Mouse (Mus musculus) mouse embryonic stem cell (cell line): Measurements from ENCODE around the gene Dscaml1.

Source experiments
- in situ Hi-C, 2 experiments: fragments of 300-500 bp; cut with MboI; formaldehyde crosslinking; loops; 1 replicate in 1 of 2; 3 replicates in 1 of 2; pipeline ENCODE4 v1.14.3; 2019 to 2020; ENCODE audit warnings: low sequenced_read_pairs in 2 of 2, low pct_unique_long_range_greater_than_20kb in 1 of 2, mixed read lengths in 1 of 2; ENCODE audit not compliant: unreplicated experiment in 1 of 2

The Dscaml1 gene

DNA sequence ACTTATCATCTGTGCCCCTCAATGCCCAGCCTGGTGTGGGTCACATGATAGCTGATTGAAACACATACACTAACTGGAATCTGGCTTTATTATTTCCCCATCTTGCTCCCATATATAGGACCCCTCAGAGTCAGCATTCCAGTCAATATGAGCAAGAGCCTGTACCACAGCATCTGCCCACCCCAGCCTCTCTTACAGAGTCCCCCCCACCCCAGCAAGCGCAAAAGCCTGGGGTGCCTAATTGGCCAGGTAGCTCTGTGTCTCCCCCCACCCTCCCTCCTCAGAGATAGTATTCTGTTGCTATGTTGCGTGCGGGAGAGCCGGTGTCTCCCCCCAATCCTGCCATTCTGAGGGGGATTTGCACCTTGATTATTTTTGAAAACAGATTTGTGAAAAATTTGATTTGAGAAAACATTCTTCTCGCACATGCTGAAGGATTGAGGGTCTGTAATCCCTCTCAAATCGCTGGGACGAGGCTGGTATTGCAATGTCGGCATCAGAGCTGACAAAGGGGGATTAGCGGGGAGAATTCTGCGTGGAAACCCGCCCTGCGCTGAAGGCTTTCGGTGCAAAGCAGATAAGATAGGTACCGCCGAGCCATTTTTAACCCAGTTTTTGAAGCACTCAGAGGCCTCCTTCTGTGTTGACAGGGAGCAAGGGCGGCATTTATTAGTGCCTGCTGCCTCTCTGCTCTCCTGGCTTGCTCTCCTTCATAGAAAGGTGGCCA, 153.8 kb downstream of the Dscaml1 start:
- in situ Hi-C loops: no loop called here

DNA sequence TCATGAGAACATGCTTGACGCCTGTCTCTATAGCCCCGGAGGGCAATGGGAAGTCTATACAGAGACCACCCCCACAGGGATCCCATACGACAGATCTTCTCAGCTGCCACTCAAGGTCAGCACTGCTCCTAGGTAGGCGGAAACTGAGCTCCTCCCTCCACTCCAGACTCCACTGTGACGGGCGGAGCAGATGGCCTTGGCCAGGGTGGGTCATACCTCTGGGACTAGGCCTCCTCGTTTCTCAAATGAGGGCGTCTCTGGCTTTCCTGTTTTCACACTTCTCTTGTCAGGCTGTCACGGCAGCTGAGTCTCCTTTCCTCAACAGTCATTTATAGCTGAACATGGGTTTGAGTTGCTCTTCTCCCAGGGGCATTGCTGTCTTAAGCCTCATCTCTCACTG, 160.0 kb downstream of the Dscaml1 start:
- in situ Hi-C loops: no loop called here

DNA sequence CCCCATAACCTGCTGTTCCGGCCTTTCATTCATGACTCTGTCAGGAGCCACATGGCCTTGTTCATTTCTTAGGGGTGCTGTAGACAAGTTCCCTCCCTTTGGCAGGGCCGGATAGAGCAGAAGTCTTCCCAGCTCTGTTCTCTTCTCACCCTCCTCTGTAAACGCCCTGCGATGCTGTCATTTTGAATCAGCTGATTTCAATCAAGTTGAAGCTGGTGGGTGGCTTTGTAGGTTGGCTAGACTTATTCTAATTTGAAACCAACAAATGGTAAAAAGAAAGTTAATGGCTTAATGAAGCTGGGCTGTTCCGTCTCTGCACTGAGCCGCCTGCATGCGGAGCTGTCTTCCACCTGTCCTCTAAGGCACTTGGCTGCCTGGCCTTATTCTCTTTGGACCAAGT, 161.3 kb downstream of the Dscaml1 start:
- in situ Hi-C loops: no loop called here

DNA sequence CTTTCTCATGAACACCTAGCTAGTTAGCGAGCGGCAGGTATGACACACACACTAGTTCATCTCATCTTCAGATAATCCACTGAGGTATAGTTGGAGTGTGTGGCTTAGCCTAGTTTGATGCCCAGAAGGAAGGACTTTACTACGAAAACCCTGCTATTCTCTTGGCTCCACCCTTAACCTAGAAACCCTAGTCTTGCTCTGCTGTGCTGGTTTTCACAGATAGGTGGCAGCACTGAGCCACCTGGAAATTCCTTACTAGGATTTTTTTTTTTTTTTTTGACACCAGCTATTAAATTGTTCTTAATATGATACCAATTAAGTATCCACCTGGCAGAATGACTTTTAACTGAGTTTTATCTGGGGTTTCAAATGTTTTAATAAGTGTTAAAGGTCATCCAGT, 163.4 kb downstream of the Dscaml1 start:
- in situ Hi-C loops: no loop called here

DNA sequence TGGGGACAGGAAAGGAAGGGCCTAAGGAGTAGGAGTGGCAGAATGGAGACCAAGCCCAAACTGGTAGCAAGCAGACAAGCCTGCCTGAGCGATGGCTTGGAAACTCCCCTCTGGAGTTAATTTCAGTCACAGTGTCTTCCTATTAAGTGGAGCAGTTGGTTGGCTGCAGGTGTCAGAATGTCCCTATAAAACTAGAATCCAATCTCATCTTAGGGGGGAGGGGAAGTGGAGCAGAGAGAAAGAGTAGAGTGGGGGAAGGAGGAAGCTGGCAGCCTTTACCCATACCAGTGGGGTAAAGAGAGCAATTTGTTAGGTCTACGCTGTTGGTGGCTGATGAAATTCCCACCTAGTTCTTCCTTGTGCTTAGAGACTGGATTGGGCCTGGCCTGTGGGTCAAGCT, 164.6 kb downstream of the Dscaml1 start:
- in situ Hi-C loops: no loop called here

DNA sequence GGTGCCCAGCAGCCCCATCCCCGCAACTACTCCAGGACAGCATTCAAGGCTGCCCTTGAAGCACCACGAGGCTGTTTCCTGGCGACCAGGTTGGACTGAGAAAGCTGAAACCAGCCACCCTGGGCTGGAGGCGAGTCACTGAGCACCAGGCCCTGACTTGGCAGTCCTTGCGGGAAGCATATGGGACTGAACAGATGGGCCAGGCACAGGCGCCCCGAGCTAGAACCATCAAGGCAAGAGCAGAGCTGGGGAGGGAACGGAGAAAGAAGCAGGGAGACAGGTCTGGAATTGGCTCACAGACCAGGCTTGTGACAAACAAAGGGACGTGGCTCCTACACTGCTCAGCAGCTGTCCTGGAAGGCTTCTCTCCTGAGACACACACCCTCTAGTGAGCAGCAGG, 165.9 kb downstream of the Dscaml1 start:
- in situ Hi-C loops: no loop called here

DNA sequence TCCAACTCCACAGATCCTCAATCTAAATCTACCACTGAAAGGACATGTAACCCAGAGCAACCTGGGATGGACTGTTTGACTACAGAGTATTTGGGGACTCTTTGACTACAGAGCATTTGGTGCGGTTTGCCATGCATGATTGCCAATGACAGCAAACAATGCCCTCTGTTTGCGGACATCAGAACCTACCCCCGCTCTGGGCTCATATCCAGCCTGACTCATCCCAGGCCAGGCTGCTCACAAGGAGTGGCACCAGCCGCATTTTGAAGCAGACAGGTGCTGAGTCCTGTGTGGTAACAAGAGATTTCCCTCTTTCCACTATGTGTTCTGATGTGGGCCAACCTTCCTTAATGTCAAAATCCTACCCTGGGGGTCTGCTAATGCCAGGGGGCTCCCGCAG, 171.7 kb downstream of the Dscaml1 start:
- in situ Hi-C loops: no loop called here

DNA sequence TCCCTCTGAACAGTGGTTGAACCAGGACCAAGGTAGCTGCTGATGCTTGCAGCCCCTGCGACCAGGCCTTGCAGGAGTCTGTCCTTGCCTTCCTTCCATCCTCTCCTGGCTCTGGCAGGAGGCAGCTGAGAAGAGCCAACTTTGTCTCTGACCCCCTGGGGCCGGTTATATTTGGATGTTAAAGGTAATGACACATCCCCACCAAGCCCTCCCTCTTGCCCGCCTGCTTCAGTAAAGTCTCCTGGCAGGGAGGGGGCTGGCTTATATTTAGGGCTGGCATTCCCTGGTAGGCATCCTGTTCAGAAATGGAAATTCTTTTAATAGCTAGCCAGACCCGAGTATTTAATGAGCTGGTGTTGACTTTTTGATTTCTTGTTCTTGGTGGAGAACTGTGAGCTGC, 172.9 kb downstream of the Dscaml1 start:
- in situ Hi-C loops: no loop called here

DNA sequence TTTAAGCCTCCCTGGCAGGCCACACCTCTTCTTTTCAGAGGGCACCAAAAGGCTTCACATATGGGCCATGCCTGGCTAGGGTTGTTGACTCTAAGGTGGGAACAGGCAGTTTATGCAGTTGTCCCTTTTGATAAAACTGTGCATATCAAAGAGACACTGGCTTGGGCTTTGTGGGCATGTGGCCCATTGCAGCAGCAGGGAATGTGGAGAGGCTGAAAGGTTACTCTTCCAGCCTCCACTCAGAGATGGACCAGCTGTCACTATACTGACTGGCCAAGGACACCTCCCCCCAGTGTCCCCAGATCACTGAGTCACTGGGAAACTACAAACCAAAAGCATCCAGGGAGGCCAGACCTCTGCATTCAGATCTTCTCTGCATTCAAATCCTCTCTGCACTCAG, 180.9 kb downstream of the Dscaml1 start:
- in situ Hi-C loops: no loop called here

DNA sequence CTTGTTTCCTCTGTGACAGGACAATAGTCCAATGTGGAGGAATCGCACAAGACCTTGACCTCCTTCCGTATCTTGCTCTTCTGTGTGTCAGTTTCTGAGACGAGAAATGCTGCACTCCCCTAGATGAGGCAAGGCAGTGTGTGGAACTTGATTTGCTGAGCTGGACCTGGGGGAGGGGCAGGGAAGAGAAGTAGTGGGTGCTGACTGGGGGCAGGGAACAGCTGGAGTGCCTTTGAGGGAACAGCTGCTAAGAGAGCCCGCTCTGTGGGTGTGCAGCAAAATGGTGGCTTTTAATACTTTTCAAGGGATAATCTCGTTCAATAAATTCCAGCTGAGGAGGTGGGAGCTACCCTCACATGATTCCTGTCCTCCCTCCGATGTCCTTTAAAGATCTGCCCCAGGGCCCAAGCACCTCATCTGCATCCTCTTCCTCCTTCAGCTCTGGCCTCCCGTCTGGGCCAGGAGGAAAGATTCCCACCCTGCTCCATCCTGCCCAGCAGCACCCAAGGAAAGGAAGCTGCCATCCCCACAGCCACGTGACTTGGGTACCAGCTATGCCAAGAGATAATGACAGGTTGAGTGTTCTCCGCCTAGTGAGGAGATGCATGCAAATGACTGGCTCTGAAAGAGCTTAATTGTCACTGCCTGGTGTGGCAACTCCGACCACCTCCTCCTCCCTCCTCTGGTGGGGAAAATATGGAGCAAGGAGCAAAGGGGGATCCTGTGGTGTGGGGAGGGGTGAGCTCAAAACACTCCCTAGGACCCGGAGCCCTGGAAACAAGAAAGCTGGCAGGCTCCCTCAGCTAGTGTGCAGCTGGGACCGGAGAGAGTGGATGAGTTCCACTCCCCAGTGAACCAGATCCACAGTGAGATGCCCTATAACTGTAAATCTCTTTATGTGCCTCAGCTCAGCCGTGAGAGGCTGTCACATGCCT, 181.9 kb downstream of the Dscaml1 start:
- in situ Hi-C loops: no loop called here

DNA sequence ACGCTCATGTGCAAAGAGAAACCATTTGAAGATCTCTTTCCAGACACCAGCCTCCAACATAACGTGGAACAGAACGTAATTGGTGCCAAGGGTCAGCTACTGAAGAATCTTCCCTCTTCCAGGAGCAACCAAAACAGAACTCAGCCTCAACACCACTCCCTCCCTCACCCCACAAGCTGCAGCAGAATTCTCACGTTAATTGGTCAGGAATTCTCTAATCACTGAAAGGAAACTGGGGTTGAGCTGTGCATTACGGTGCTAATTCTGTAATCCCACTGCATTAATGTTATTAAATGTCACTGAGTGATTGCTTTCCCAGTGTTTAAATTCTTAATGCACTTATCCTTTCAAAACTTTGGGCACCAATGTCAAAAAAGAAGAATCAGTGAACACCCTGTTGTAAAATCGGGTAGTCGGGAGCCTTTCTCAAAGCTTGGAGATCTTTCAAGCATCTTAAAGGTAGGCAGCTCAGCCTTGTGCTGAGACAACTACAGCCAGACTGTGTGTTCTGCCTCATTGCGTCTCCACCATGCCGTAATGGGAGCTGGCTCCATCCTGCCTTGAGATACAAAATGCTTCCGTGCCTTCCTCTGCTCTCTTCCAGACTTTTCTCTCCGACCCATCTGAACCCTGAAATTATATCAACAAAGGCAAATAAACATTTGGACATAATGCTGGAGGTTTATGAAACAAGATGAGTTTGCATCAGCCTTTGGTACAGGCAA, 184.1 kb downstream of the Dscaml1 start:
- in situ Hi-C loops: no loop called here

DNA sequence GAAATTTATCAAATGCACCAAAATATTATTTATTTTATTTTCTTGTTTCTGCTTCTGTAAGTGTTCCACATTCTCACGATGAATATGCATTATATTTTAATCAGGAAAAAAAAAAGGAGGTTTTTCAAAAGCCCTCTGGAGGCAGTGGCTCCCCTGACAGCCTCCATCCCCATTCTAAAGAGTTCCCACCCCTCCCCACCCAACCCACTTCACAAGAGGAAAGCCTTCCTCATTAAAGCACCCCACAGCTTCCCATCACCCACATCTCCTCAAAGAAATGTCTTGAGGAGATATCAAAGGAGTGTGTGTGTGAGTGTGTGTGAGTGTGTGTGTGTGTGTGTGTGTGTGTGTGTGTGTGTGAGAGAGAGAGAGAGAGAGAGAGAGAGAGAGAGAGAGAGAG, 188.2 kb downstream of the Dscaml1 start:
- in situ Hi-C loops: no loop called here

DNA sequence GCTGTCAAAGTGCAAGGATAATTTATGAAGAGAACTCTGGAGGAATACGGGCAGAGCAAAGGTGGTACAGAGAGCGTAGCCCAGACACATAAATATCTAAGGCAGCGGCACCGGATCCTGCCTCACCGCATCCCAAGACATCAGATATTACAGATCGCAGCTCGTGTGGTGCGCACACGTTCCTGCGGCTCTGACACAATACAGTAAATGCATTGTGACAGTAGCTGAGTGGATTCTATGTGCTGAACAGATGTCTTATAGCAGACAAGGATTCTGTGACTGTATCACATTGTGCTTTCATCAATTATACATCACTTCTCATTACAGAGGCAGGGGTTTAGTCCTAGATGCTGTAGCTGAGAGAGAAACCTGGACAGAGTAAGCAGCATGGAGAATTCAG, 191.5 kb downstream of the Dscaml1 start:
- in situ Hi-C loops: no loop called here

DNA sequence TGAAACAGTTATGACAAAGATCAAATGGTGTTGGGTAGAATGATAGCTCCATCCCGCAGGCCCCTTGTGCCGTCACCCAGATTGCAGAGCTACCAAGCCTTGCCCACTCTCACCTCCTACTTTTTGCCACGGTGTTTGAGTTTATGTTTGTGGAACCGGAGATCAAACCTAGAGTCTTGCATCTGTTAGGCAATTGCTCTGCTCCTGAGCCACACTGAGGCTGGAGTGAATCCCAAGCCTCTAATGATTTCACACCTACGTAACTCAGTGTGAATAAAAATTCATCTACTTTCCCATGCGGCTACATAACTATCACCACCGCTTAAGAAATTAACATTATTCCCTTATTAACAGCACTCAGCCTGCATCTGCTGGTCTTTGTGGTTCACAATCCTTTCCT, 192.0 kb downstream of the Dscaml1 start:
- in situ Hi-C loops: no loop called here

DNA sequence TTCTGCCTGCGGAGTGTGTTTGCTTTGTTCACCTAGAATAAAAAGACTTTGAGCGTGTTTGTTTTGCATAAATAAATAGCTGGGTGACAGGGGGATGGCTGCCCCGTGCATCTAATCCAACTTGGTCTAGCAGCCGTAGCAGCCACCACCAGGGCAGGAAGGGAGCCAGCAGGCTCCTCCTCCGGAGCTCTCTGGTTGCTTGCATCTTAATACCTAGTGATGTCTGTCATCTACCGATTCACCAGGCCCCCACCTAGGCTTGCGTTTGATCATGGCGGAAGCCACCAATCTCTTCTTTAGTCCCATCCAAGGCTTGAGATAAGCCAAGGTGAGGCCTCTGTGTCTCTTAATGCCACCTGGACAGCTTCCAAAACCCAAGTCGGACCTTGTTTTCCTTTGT, 193.6 kb downstream of the Dscaml1 start:
- in situ Hi-C loops: no loop called here

DNA sequence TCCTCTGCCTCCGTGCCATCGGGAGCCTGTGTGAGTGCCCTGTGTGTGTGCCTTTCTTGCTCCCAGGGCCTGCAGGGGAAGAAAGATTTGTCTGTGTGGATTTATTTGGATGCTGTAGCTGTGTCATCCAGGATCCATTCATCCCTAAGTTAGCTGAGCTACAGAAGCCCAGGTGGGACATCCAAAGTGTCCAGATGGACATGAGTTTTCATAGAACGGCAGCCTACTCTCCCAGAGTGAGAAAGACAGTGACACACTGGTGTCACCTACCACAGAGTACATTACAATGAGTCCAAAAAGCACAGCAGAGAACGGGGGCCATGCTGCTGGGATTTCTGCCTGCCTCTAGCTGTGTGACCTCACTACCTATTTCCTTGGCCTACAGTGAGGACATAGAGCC, 194.5 kb downstream of the Dscaml1 start:
- in situ Hi-C loops: no loop called here

DNA sequence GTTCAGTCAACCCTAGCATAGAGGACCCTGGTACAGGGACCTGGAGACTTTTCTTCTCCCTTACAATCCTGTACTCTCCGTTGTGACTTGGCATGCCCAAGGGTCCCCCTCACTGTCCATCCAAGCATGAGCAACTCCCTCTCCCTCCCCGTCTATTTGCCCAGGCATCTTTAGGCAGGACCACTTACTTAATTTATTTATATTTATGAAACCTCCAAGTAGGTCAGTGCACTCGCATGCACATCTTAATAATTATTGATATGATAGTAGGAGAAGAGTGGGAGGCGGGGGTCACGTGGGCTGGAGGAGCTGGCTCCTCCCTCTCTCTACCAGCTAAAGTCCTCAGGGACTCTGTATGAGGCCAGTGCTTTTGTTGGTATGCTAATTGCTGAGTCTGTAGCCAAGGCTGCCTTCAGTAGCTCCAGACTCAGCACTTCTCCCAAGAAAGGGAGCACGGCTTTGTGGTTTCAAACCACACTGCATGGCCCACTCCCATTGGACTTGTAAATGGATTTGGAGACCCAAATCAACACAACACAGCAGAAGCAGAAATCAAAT, 199.5 kb downstream of the Dscaml1 start:
- in situ Hi-C loops: no loop called here

DNA sequence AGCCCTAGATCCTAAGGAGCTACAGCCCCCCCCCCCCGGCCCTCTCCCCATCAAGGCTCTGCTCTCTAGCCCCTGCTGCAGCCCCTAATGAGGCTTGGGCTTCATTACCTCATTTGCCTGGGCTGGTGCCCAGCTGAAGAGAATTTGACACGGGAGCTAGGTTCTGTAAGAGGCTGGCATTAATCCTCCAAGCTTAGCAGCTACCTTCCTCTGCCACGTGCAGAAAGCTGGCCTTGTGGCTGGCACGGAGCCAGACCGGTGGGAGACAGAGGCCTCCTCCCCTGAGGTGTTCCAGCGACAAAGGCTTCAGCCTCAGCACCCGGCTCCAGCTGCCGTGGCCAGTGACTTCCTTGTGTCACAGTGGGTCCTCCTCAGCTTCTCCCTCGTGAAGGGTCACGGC, 206.1 kb downstream of the Dscaml1 start:
- in situ Hi-C loops: no loop called here

DNA sequence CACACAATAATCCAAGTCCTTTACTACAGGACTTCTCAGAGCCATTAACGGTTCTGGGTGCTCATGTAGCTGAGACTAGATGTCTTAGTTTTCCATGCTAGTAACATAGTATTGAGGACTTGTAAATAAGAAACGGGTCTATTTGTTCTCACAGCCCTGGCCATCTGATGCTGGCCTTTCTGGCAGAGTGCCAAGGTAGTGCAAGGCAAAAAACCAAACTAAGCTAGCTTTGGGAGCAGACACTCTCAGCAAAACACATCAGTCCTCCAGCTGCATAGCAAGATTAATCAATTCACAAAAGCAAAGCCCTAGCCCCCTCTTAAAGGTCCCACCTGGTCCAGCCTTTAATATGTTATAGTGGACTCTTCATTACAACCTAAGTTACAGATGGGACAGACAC, 206.6 kb downstream of the Dscaml1 start:
- in situ Hi-C loops: no loop called here
